Mouse (Mus musculus) heart, postnatal 10 days (tissue): ENCODE data around the gene Smim6. TPM values are rescaled to one million over a fixed set of nuclear protein-coding genes. Genes with fewer than 3 reads are reported as not detected.

ENCODE experiments used
- DNase-seq, 2 experiments: peaks; one replicate each; pipeline ENCODE4 v3.0.0; 2021
- intact Hi-C: fragments of 180-260 bp; cut with DNase I; formaldehyde crosslinking; loops from one replicate; pipeline ENCODE4 v1.15.1; 2025
- total RNA-seq, 2 experiments: library from RNA; stranded (reverse); gene quantifications; 2 replicates each; pipeline ENCODE4 v1.2.3; 2021

Gene Smim6
- total RNA-seq, 2 experiments from 2014 or later = 0.37 to 0.45 TPM

DNA sequence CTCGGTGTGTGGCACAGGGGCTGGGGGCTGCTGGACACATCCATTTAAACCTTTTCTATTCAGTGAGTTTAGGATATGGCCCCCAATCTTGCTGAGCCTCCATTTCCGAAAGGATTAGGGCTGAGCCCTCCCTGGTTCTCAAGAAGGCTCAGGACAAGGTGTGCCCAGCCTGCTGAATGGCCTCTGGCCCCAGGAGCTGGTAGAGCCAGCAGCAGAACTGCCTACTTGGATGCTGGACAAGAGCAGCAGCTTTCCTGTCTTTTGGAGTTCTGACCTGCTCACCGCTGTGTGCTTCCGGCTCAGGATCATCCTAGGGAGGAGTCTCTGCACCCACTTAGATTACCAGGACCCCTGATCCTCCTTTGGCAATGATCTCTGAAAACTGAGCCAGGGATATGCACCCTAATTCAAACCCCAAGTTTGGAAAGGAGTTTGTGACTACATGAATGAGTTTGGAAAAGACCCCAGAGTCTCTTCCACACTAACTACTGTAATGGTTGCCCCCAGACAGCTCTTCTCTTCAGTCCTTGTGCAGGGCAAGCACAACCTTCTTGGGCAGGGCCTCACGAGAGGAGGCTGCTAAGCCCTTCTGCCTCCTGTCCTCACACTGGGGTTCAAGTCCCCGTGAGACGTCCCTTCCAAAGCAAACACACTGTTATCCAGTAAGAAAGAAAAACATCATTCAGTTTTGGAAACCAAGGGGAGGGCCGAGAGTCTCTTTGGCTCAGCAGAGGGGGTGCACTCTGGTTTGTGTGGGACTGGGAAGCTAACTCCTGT, 11.1 kb upstream of the Smim6 start:
- intact Hi-C loops = no loop called here

DNA sequence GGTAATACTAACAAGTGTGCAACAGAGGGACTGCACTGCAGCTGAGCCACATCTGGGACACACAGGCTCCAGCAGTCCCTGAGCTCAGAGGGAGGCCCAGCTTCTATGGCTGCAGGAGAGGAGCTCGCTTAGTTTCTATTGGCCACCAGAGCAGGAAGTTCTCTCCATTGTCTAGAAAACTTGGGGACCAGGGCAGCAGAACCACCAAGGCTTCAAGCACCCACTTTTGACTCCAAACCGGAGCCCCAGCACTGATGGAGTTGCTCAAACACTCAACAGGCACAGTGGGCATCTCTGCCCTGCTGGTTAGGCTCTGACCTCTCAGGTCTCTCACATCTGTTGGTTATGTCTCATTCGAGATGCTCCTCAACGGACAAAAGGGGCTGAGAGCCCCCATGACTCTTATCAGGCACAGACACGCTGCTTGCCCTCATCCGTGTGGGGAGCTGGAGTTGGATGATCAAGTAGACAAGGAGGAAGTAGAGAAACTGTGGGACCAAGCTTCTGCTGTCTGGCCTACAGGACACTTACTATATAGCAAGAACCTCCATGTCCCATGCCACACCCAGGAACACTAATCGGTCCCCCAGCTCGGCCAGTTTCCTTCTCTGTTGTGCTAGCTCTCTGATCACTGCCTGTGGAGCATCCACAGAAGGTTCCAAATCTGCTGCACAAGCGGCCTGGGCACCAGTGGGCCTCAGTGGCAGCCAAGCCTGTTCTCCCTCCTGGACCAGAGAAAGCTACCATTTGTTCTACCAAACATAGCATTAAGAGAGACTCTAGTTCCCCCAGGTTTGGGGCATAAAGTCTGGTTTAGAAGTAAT, 10.3 kb upstream of the Smim6 start:
- intact Hi-C loops = no loop called here
- no peak for DNase-seq

More for the DNA sequence above, 11.1 kb upstream of the Smim6 start:
- peak; percentile 43 to 48 for DNase-seq

DNA sequence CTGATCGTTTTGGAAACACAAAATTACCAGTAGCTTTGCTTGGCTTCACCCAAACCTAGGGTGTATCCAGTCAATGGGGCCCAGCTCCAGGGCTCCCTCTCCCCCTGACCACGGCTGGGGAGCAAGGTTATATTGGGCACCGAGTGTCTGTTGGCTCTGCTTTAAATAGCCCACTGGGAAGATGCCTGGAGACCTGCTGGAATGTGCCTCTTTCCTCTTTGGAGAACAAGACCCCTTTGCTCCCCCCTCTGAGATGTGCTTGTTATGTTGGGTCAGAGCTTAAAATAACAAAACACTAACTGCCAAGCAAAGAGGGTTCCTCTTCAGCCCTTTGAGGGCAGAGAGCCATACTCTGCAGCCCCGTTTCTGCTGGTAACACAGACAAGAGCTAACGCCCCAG, 9.6 kb upstream of the Smim6 start:
- intact Hi-C loops = no loop called here
- peak; percentile 59 to 79 for DNase-seq

DNA sequence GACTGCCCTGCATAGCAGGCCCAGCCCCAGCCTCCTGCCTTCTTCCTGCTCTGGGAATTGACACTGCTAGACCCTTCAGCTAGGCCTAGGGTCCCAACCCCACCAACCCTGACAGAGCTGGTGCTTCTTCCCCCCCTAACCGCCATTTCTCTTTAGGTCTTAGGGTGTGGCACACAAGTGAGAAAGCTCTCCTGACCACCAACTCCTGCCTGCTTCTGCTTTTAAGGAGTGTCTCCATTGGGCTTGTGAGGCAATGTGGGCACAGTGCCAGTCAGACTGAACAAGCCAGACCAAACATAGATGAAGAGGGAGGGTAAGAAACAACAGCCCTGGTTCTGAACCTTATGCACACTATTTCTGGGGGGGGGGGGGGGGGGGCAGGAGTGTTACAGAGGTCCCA, 9.0 kb upstream of the Smim6 start:
- DNase-seq = peak; percentile 79
- intact Hi-C loops = no loop called here

DNA sequence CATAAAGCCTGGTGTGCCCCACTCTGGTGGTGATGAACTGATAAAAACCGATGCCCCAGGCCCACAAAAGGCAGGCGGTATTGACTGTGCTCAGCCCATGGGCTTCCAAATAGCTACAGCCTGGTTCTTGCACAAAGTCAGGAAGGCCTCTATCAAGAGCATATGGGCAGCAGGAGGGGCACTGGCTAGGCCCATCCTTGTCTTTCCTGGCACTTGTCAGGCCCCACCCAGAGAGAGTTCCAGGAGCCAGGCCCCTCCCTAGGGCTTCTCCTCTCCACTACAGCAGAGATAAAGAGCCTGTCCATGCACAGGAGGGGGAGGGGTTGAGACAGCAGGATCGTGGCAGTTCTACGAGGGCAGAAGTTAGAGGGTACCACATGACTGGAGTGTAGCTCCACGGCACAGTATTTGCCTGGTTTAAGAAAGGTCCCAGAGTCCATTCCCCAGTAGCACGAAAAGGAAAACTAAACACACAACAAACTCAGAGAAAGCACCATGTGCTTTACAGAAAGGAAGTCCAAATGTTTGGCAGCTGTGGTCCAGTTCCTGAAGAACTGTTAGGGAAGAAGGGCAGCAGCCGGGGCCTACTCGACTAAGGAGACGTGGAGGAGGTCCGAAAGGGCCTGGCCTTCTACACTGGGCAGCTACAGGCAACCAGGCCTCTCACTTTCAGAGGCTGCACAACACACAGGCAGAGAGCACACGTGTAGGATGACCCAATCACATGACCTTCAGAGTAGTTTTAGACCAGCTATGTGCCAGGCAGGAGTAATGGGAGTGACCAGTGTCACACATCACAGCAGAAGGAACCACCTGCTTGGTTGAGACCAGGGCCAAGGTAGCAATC, 8.2 kb upstream of the Smim6 start:
- peak; percentile 79 to 85 for DNase-seq
- intact Hi-C loops = no loop called here

DNA sequence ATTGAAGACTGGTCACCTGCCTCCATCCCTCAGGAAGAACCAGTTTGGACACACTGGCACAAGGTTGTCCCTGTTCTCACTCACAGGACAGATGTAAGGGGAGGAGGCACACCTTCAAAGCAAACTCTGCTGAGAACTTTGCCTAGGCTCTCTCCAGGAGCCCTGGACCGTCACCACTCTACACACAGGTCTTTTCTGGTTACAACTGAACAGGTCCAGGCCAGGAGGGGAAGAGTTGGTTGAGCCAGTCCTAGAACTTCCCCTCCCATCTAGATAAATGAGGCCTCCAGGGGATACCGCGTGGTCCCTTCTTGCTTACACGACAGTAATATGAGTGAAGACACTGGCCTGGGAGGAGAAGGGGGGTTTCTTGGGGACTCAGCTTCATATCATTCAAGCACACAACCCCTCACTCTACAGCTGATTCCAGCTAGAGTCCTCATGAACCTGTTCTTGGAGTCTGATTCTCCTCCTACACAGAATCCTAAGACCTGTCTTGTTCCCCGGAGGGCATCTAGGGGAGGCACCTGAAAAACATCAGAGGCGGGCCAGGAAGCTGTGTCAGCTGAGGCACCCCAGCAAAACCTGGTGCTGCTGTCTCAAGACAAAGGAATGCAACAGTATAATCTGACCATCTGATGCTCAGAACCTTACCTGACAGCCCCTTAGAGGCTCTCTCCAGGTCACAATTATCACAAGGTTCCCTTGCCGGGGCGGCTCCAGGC, 7.4 kb upstream of the Smim6 start:
- intact Hi-C loops = no loop called here
- DNase-seq = no peak

DNA sequence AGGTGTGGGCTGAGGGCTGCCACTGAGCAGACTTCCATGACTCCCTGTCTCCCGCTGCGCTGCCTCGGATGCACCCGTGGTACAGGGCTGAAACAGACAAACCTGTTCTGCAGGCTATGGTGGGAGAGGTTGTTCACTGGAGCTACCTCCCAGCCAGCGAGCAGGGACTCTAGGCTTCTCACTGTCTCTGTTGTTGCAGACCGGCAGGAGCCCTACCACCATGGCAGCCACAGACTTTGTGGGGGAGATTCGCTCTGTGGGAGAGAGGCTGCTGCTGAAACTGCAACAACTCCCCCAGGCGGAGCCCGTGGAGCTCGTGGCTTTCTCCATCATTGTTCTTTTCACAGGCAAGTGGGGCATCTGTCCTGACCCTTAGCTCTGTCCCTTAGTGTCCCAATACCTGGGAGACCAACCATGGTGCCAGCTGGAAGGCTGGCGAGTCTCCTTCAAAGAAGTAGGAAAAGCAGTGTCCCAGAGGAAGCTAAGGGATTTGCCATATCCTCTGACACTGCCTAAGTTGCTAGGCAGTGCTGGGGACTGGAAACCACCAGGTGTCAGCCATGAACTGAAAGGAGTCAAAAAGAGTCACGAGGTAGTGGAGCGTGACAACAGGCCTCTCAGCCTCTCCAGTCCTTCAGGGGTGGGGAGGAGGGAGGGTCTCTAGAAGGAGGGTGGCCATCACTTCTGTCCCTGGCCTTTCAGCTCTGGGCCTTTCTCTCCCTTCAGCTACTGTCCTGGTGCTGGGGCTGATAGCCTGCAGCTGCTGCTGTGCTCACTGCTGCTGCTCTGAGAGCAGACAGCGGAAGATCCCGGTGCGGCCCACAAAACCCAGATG, 6.6 kb upstream of the Smim6 start:
- peak in 1 of 2 experiments; percentile 25 for DNase-seq
- intact Hi-C loops = no loop called here

DNA sequence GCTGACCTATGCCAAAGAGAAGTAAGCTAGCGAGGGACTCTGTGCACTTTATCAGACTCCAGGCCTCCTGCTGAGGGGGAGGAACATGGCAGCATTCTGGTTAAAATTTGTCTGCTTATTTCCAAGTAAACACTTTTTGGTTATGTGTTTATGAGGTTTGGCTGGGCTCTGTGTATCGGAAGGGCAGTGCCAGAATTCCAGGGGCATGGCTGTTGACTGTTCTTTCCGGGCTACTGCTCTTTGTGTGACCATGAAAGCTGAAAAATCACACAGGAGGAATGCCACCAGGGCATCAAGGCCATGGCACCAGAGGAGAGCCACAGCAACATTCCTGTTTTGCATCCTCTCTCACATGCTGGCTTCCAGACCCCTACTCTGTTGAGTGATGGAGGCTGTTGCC, 5.7 kb upstream of the Smim6 start:
- DNase-seq = no peak

DNA sequence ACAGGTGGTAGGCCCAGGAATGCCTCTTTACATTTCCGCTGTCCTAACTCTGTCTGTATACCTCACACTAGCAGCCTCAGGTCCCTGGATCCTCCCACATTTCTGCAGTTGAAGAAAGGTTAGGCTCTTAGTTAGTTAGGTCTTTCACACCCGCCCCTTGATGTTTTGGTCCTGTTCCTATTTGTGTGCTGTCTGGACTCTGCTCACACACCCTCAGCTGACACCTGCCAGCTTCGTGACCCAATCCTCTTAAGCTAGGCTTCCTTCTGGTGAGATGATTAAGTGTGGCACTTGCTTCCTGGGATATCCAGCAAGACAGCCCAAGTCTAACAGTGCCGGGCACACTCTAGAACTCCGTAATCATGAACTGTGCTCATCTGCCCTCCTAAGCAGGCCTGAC, 5.3 kb upstream of the Smim6 start:
- DNase-seq = no peak
- intact Hi-C loops = no loop called here

More for the DNA sequence above, 5.7 kb upstream of the Smim6 start:
- intact Hi-C loops = no loop called here

DNA sequence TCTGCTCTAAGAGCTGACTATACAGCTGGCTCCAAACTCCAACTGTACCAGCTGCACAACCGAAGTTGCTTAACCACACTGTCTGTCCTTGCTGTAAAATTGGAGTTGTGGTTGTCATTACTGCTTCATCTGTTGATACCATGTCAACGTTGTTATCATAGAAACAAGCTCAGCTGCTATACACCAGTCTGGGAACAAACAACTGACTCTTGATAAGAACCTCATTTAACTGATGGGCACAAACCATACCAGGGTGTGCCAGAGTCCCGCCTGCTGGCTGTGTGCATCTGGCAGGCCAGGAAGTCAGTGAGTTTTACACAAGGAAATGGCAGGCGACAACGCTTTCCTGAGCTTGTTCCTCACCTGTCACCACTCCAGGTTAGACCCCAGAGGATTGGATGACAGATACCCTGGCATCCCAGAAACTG, 669 bp upstream of the Smim6 start:
- DNase-seq = peak; percentile 59 to 70
- intact Hi-C loops = no loop called here

DNA sequence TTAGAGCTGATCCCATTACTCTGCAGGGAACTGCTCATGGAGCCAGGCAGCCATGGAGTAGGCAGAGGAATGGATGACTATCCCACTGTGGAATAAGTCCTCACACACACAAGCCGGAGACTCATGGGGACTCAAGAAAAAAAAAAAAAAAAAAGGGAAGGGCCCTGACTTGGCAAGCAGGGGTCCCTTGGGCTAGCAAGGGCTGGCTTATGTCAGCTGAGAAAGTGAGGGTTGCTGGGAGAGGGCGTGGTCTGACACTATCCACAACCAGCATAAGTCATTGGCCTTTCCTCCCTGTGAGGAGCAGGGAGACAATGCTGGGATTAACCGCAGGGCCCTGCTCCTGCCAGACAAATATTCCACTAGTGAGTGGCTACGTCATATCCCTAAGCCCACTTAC, 4.8 kb downstream of the Smim6 start:
- no peak for DNase-seq
- intact Hi-C loops = no loop called here

DNA sequence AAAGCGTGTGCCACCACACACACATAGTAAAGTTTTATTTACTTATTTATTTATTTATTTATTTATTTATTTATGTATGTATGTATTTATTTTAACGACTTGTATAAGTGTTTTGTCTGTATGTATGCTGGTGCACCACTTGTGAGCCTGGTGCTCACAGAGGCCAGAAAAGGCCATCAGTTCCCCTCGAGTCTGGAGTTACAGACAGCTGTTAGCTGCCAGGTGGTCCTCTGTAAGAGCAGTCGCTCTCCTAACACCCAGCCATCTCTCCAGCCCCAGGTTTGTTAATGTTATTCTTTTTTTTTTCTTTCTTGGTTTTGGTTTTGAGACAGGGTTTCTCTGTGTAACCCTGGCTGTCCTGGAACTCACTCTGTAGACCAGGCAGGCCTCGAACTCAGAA, 6.8 kb downstream of the Smim6 start:
- no peak for DNase-seq
- intact Hi-C loops = no loop called here

DNA sequence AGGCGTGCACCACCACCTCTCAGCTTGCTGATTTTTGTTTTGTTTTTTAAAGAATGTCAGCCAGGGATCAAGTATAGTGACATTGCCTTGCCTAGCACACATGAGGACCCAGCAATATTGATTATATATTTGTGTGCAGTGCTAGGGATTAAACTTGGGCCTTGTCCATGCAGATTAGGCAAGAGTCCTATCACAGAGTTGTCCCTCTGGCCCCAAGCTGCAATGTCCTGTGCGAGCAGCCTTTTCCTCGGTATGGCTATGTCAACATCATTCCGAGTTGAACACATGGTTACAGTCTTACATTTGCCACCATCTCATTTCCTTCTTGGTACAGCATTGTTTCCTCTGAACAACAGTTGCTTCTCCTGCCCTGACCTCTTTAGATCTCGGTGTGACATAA, 7.3 kb downstream of the Smim6 start:
- intact Hi-C loops = no loop called here
- DNase-seq = no peak

DNA sequence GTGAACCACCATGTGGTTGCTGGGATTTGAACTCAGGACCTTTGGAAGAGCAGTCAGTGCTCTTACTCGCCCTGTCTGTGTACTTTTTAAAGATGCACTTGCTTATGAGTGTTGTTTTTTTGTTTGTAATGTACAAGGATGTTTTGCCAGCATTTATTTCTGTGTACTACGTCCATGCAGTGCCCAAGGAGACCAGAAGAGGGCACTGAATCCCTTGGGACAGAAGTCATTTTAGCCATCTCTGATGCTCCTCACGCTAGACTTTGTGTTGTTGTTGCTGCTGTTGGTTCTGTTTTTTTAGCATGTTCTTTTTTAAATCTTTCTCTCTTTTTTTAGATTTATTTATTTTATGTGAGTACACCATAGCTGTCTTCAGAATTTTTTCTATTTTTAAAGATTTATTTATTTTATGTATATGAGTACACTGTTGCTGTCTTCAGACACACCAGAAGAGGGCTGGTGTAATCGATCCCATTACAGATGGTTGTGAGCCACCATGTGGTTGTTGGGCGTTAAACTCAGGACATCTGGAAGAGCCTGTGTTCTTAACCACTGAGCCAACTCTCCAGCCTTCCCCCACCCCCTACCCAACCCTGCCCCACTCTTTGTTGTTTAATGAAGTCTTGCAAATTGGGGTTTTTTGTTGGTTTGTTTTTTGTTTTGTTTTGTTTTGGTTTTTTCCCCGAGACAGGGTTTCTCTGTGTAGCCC, 8.4 kb downstream of the Smim6 start:
- intact Hi-C loops = loop anchor here (2.0 kb wide), 1 partner anchor 25 kb away; no protein-coding TSS in a partner anchor
- peak; percentile 52 to 65 for DNase-seq

DNA sequence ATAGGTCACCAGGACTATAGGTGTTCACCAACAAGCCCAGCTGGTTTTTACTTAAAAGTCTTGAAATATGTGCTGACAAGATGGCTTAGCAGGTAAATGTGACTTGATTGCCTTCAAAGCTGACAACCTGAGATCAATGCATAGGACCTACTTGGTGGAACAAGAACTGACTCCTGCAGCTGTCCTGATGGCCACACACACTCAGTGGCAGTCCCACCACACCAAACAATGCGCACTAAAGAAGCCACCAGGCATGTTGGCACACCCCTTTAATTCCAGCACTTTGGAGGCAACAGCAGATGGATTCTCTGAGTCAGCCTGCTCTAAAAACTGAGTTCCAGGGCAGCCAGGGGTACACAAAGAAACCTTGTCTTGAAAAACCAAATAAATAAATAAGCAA, 10.2 kb downstream of the Smim6 start:
- intact Hi-C loops = loop anchor here (2.0 kb wide), 1 partner anchor 27 kb away; no protein-coding TSS in a partner anchor
- no peak for DNase-seq

DNA sequence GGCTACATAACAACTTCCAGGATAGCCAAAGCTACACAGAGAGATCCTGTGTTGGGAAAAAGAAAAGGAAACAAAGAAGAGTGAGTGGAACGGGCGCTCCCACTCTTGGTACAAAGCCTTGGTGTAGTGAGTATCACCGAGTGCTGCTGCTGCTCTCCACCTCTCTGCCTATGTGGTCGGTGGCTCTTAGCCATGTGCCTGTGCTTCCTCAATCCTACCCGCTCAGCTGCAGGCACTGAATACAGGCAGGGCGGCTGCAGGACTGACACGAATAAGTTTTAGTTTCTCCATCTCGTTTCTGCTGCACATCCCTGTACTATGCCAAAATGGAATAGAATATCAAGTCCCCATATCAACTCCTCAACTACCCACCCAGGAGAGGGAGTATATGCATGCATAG, 17.2 kb downstream of the Smim6 start:
- no peak for DNase-seq
- intact Hi-C loops = no loop called here

DNA sequence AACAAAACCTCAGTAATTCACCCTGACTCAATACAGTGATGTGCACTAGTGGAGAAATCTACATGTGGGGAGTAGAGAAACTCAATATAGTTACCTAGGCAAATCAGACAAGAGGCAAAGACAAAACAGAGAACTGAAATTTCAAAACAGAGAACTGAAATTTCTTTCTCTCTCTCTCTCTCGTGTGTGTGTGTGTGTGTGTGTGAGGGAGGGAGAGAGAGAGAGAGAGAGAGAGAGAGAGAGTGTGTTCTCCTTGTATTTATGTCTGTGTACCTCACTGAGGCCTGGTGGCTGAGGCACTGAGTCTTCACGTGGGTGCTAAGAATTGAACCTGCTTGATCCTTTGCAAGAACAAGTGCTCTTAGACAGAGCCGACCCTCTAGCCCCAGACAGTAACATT, 18.0 kb downstream of the Smim6 start:
- intact Hi-C loops = no loop called here
- DNase-seq = no peak

DNA sequence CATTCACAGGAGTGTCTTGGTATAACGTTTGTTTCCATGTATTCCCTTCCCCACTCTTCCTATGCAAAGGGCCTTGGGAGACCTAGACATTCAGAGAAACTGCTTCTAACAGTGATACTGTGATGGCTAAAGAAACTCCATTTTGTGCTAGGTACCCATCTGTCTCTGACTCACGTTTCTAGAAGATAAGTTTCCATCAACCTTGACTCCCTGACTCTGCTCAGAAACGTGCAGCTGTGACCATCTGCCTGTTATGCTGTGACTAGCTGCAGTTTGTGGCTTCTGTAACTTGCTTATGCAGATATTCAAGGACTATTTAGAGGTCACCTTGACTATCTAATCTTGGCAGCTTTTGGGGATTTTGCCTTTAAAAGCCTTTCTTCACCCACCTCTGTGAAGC, 19.4 kb downstream of the Smim6 start:
- intact Hi-C loops = no loop called here
- no peak for DNase-seq
